Mouse (Mus musculus) liver, postnatal 0 days (tissue): ENCODE data around the gene Sertad3.

Source experiments
- CTCF ChIP-seq: sonication (generic); IDR thresholded peaks from 2 replicates; pipeline ENCODE4 v1.5.1; 2016; ENCODE audit warnings: antibody characterized with exemption, low read depth
- EP300 ChIP-seq: IDR thresholded peaks from 2 replicates; pipeline ENCODE4 v1.6.1; 2016; ENCODE audit warnings: antibody characterized with exemption, low read depth, mild to moderate bottlenecking

- TF ChIP-seq CTCF (peak; percentile 99), EP300 (no peak)
Measured at GRCm38 (mm10) chr7:27526039-27526827, 52.7 kb downstream of the Sertad3 start.
